Mouse (Mus musculus): ENCODE measurements around the gene Hmx3.

DNA sequence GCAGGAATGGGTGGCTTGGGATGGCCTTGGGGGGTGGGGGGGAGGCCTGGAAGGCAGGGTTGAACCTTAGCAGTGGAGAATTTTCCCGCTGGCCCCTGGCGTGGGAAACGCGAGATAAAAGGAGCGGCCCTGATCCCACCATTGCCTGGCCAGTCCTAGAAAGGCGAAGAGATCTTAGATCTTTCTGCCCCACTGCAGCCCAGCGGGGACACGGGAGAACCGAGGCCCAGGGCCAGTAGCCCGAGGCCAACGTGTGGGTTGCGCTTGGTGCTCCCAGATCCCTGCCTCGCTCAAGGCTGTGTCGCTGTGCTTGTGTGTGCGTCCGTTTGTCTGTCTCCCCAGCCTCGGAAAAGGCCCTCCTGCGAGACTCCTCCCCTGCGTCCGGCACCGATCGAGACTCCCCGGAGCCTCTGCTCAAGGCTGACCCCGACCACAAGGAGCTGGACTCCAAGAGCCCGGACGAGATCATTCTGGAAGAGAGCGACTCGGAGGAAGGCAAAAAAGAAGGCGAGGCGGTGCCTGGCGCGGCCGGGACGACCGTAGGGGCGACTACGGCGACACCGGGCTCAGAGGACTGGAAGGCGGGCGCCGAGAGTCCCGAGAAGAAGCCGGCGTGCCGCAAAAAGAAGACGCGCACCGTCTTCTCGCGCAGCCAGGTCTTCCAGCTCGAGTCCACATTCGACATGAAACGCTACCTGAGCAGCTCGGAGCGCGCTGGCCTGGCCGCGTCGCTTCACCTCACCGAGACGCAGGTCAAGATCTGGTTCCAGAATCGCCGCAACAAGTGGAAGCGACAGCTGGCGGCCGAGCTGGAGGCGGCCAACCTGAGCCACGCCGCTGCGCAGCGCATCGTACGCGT is 1.2 kb downstream of the Hmx3 start:
- TF ChIP-seq POLR2A (IDR thresholded peaks at IDR 0.05; ENCODE audit: borderline replicate concordance, control insufficient read depth, low read depth, low read length) (no peak), CTCF (IDR thresholded peaks at IDR 0.05; ENCODE audit: control insufficient read depth, insufficient read depth, low read length) (no peak)
